Mouse (Mus musculus) heart, postnatal 0 days (tissue): ENCODE data around the gene Armc6.

Source experiments
- CTCF ChIP-seq: IDR thresholded peaks from 2 replicates; pipeline ENCODE4 v1.5.1; 2016; ENCODE audit warnings: antibody characterized with exemption, control low read depth, low read depth
- EP300 ChIP-seq: IDR thresholded peaks from 2 replicates; pipeline ENCODE4 v1.6.1; 2016; ENCODE audit warnings: antibody characterized with exemption, low read depth

DNA sequence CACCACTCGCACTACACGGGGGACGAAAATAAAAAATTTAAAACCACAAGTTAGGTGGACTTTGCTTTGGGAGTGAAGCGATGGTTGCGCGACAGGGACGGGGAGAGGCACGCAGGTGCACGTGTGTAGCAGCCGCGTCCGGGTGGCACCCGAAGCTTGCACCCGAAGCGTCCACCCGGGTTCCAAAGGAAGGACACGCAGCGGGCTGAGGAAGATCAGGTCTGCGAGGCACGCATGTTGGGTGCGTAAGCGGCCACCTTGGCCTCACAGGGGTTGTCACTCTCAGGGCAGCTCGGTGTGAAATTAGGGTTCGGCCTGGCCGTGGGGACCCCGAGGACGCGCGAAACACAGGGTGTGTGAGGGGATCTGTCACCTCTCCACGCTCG, 22.5 kb downstream of the Armc6 start:
- TF ChIP-seq CTCF: no peak
- TF ChIP-seq EP300: no peak
